Mouse (Mus musculus): ENCODE data around the gene Psmb4. TPM values are rescaled to one million over a fixed set of nuclear protein-coding genes. Genes with fewer than 3 reads are reported as not detected.
A peak's percentile ranks its signal among the peaks of the same experiment; 100 is the strongest.
"Not testable (repeated sequence)": the region's sequence is repeated elsewhere in the genome, so short reads cannot be mapped to it uniquely, and the experiment has no call there.

Gene Psmb4
- 312 and 330 TPM in 2 replicates for polyA plus RNA-seq (2015; fragmentation: Nextera tagmentation; extraction: Ambion mirVana)

DNA sequence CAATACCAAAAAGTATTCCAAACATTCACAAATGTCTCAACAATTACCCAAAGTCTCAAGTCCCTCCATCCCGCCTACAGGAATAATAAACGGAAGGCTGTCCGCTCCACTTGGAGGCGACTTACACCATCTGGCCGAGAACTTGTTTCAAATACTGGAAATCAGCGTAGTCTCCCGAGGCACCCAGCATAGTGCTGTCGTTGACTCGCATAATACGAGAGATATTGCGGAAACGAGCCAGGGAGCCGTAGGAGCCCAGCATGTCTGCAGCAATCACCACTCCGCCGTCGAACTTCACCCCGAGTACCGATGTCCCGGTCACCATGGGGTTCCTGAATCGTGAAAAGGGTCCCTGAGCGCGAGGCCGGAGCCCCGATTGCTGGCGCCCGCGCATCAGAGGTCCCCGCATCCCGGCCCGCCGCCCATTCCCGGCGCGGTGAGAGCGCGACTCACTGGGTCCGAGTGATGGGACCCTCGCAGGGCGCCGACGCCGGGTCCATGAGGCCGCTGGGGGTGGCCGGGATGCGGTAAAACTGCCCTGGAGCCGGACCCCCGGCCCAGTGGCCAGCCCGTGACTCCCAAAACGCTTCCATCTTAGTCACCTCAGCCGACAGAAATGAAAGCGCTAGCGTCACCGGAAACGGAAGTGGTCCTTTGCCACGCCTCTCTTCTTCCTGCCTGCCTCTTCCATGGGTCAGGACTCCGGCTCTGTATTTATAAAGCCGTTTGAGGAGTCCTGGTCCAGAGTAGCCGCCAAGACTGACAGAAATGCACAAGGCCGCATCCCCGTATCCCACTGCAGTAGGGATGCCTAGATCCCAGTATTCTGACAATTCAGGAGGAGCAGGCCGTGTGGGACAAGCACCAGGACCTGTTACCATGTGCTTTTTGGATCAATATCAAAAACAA is at the start of gene Psmb4:
Gene Psmb4, minus strand, starts transcription at position 646 of the 909 bp plus-strand sequence.
- Histone ChIP-seq H3K9ac (peak within 1 kb of the TSS; percentile 87), H3K4me2 (peak within 1 kb of the TSS; percentile 77), H3K27ac (peak within 1 kb of the TSS; percentile 82), H3K9me3 (no peaks in the 10 kb centered on the region), H3K27me3 (no peaks in the 10 kb centered on the region), H3K4me1 (peaks cover 20% of the 10 kb centered on the region), H3K4me3 (peak within 1 kb of the TSS; percentile 84), H3K36me3 (peaks cover 37% of the 10 kb centered on the region)
- WGBS, result 1% methylated on average over 61 of the region's 61 CpGs
- 0 out of 2 replicates have a peak, but pooled peaks have one; percentile 76 for ATAC-seq (ENCODE audit: insufficient number of reproducible peaks, low FRiP score, low TSS enrichment, low read depth)

DNA sequence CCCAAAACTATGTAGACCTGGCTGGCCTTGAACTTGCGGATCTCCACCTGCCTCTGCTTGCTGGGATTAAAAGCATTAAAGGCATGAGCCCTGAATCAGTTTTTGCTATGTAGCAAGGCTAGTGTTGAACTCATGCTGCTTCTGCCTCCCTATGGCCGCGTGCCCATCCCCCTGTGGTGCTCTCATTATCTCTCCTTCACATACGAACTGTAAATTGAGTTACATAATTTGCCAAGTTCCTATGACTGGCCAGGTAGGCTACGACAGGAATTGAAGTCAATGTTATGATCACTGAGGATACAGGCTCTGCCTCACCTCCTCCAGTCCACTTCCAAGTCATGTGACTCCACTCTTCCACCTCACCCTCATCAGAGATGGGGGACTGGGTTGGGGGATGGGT is 49.4 kb upstream of the Psmb4 start:
- not testable (repeated sequence) for H3K9ac ChIP-seq; ATAC-seq (ENCODE audit: insufficient number of reproducible peaks, low FRiP score, low TSS enrichment, low read depth); H3K4me2 ChIP-seq; H3K36me3 ChIP-seq; H3K27me3 ChIP-seq; H3K9me3 ChIP-seq; H3K27ac ChIP-seq; H3K4me3 ChIP-seq
- WGBS, result 79% methylated on average over 5 of the region's 5 CpGs
- H3K4me1 ChIP-seq, result peaks cover 11% of the 10 kb centered on the region

DNA sequence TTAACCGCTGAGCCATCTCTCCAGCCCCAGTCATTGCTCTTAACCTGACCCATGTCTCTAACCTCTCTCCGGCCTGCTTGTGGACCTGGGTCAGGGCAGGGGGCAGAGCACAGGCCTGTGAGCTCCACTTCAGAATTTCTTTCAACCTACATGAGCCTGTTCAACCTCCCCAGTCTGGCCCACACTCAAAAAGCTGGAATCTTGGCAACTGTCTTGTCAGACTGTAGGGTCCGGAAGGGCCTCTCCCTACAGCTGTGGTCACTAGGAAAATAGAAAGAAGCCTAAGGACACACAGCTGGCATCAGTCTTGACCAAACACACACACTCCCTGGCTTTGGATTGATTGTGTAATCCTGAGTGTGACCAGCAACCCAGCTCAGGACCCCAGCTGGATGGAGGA is 48.6 kb upstream of the Psmb4 start:
- not testable (repeated sequence) for H3K27me3 ChIP-seq; ATAC-seq (ENCODE audit: insufficient number of reproducible peaks, low FRiP score, low TSS enrichment, low read depth); H3K9me3 ChIP-seq

DNA sequence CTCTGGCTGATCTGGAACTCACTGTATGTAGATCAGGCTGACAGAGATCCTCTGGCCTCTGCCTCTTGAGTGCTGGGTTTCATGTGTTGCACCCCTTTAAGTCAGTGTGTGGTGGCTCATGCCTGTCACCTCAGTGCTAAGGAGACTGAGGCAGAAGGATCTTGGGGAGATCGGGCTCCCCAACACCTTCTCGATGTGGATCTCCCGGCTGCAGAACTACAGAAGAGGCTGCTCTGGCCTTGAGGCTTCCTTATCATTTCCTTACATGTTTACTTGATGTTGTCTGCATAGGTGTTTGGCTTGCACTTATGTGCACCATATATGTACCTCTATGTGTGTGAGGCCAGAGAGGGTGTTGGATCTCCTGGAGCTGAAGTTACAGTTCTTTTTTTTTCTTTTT is 47.8 kb upstream of the Psmb4 start:
- H3K4me3 ChIP-seq; H3K4me2 ChIP-seq; H3K36me3 ChIP-seq; H3K27ac ChIP-seq; ATAC-seq (ENCODE audit: insufficient number of reproducible peaks, low FRiP score, low TSS enrichment, low read depth); H3K9ac ChIP-seq; H3K9me3 ChIP-seq; H3K27me3 ChIP-seq: not testable (repeated sequence)
- peaks cover 11% of the 10 kb centered on the region for H3K4me1 ChIP-seq
- WGBS, result 94% methylated on average over 3 of the region's 3 CpGs

More for the DNA sequence above, 48.6 kb upstream of the Psmb4 start:
- H3K4me2 ChIP-seq, H3K36me3 ChIP-seq, H3K9ac ChIP-seq, H3K27ac ChIP-seq, H3K4me3 ChIP-seq: not testable (repeated sequence)
- H3K4me1 ChIP-seq, result peaks cover 11% of the 10 kb centered on the region
- WGBS, result 85% methylated on average over 3 of the region's 3 CpGs

GRCm38 (mm10) chr3:94933604-94934003 is 46.8 kb upstream of the Psmb4 start:
- H3K4me3 ChIP-seq; H3K36me3 ChIP-seq; ATAC-seq (ENCODE audit: insufficient number of reproducible peaks, low FRiP score, low TSS enrichment, low read depth); H3K27ac ChIP-seq; H3K4me2 ChIP-seq; H3K27me3 ChIP-seq; H3K9me3 ChIP-seq; H3K9ac ChIP-seq: not testable (repeated sequence)
- WGBS, result no CpG with 5 or more reads among the region's 2 CpGs
- H3K4me1 ChIP-seq, result peaks cover 11% of the 10 kb centered on the region

DNA sequence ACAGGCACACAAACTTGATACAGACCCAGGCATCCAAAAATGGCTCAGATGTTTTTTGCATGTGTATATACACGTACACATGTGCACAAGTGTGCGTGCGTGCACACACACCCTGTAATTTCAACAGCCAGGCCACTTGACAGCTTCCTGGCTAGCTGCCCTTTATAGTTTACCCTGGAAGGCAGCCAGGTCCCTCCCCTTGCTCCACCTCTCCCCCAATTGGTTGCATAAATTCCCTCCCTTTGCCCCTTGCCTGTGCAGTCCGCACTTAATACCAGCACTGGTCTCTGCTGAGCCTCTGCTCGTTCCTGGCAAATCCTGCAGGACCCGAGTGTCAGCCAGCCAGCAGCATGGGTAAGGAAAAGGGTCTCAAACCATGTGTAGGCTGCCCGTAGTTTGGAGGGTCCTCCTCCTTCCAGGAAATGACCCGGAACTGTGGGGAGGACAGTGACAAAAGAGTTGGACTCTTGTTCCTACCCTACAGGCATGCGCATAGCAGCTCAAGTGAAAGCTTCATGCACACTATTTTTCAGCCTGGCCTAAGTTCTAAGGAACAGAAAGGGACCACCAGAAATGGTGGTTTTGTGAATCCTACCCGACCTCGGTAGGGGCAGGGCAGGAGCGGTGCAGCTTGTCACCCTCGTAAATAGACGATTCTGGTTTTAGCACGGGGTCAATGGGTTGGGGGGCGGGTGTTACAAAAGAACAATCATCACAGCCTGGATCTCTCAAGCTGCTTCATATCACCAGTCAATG is 46.2 kb upstream of the Psmb4 start, which contains the start of gene Selenbp1:
Gene Selenbp1, plus strand, starts transcription at position 248 of the 756 bp plus-strand sequence.
- ATAC-seq (ENCODE audit: insufficient number of reproducible peaks, low FRiP score, low TSS enrichment, low read depth), result peak; percentile 85

GRCm38 (mm10) chr3:94932279-94932678 is 45.5 kb upstream of the Psmb4 start:
- Histone ChIP-seq H3K4me2 (peak overlapping the region; percentile 54; the same call in 1 of the 2 replicates), H3K4me1 (peaks cover 11% of the 10 kb centered on the region), H3K27ac (peak overlapping the region; percentile 84)
- H3K36me3 ChIP-seq; H3K4me3 ChIP-seq; H3K27me3 ChIP-seq; H3K9me3 ChIP-seq; H3K9ac ChIP-seq; ATAC-seq (ENCODE audit: insufficient number of reproducible peaks, low FRiP score, low TSS enrichment, low read depth): not testable (repeated sequence)
- WGBS, result 40% methylated on average over 2 of the region's 2 CpGs

More for the DNA sequence above, 46.2 kb upstream of the Psmb4 start, which contains the start of gene Selenbp1:
- Histone ChIP-seq H3K27me3 (no peaks in the 10 kb centered on the region), H3K9ac (no peak within 1 kb of the TSS), H3K9me3 (no peaks in the 10 kb centered on the region), H3K4me3 (peak within 1 kb of the TSS; percentile 35), H3K4me2 (peak within 1 kb of the TSS; percentile 54), H3K36me3 (no peaks in the 10 kb centered on the region), H3K27ac (peak within 1 kb of the TSS; percentile 84), H3K4me1 (peaks cover 11% of the 10 kb centered on the region)
- WGBS, result 7% methylated on average over 16 of the region's 16 CpGs

GRCm38 (mm10) chr3:94931427-94932082 is 44.8 kb upstream of the Psmb4 start:
- H3K4me1 ChIP-seq, result peaks cover 11% of the 10 kb centered on the region
- not testable (repeated sequence) for ATAC-seq (ENCODE audit: insufficient number of reproducible peaks, low FRiP score, low TSS enrichment, low read depth); H3K4me2 ChIP-seq; H3K36me3 ChIP-seq; H3K9ac ChIP-seq; H3K27me3 ChIP-seq; H3K4me3 ChIP-seq; H3K27ac ChIP-seq; H3K9me3 ChIP-seq
- WGBS, result 75% methylated on average over 10 of the region's 10 CpGs

DNA sequence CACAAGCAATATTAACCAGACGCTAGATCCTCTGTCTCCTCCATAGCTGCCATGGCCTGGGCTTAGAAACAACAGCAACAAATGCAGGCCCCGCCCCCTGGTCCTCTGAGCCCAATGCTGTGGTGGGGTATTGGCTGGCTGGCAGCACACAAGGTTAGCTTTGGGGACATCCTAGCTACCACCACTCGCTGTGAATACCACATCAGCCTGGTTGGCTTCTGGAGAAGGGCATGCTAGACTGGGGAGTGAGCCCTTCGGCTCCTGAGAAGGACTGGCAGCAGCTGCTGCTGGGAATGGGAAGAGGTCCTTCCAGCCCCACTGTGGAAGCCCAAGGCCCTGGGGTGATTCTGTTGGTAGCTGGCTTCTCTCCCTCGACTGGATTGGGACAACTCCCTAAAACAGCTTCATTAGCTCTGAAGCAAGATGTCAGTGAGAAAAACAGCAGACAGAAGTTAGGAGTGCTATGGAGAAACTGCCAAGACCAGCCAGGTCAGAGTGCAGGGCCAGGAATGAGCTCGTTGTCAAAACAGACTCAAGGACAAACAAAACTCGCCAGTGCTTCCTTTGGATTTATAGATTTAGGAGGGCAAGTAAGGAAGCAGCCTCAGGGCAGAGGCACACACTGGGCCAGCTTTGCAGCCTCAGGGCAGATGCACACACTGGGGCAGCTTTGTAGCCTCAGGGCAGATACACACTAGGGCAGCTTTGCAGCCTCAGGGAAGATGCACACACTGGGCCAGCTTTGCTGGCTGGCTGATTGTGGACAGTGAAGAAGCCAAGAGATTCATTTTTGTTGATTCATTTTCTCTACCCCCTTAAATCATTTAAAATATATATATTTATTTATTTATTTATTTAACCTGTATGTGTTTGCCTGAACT is 43.9 kb upstream of the Psmb4 start:
- peaks cover 11% of the 10 kb centered on the region for H3K4me1 ChIP-seq
- not testable (repeated sequence) for H3K27me3 ChIP-seq; H3K36me3 ChIP-seq; H3K4me3 ChIP-seq; H3K9me3 ChIP-seq; H3K9ac ChIP-seq; H3K27ac ChIP-seq; ATAC-seq (ENCODE audit: insufficient number of reproducible peaks, low FRiP score, low TSS enrichment, low read depth); H3K4me2 ChIP-seq
- WGBS, result 49% methylated on average over 7 of the region's 7 CpGs

DNA sequence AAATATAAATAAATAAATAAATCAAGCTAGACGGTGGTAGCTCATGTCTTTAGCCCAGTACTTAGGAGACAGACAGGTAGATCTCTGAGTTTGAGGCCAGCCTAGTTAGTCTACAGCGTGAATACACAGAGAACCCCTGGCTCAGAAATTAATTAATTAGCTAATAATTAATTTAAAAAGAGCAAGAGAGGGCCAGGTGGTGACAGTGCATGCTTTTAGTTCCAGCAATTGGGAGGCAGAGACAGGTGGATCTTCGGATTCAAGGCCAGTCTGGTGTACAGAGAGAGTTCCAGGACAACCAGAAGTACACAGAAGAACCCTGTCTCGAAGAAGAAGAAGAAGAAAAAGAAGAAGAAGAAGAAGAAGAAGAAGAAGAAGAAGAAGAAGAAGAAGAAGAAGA is 42.2 kb upstream of the Psmb4 start:
- 89% methylated on average over 4 of the region's 4 CpGs for WGBS
- H3K4me2 ChIP-seq; H3K36me3 ChIP-seq; H3K9ac ChIP-seq; H3K27me3 ChIP-seq; H3K27ac ChIP-seq; H3K4me3 ChIP-seq; ATAC-seq (ENCODE audit: insufficient number of reproducible peaks, low FRiP score, low TSS enrichment, low read depth); H3K9me3 ChIP-seq: not testable (repeated sequence)
- peaks cover 11% of the 10 kb centered on the region for H3K4me1 ChIP-seq

GRCm38 (mm10) chr3:94926301-94926736 is 39.6 kb upstream of the Psmb4 start:
- H3K9me3 ChIP-seq; H3K36me3 ChIP-seq; H3K4me2 ChIP-seq; H3K27ac ChIP-seq; H3K9ac ChIP-seq; H3K4me3 ChIP-seq; H3K4me1 ChIP-seq; H3K27me3 ChIP-seq; ATAC-seq (ENCODE audit: insufficient number of reproducible peaks, low FRiP score, low TSS enrichment, low read depth): not testable (repeated sequence)
- WGBS, result 52% methylated on average over 4 of the region's 4 CpGs

Data from limb, embryonic 15.5 days (tissue).